Mouse (Mus musculus) small intestine, adult 2 months (tissue): ENCODE measurements around the gene Cnnm2. TPM values are rescaled to one million over a fixed set of nuclear protein-coding genes. Genes with fewer than 3 reads are reported as not detected.

Experiments
- H3K27ac ChIP-seq: fragments of 200-500 bp; 2 replicates; pipeline ENCODE4 v1.5.1; 2012; ENCODE audit warnings: low read depth, low read length, control low read depth, inconsistent platforms; ENCODE audit not compliant: insufficient read depth
- H3K27me3 ChIP-seq: fragments of 200-500 bp; 2 replicates; pipeline ENCODE4 v1.6.1; 2012; ENCODE audit warnings: mild to moderate bottlenecking, moderate library complexity, low read length, inconsistent platforms; ENCODE audit not compliant: control insufficient read depth, insufficient read depth
- H3K36me3 ChIP-seq: fragments of 200-500 bp; 2 replicates; pipeline ENCODE4 v1.6.1; 2012; ENCODE audit warnings: mild to moderate bottlenecking, low read length, control low read depth, inconsistent platforms; ENCODE audit not compliant: control insufficient read depth, insufficient read depth
- H3K4me1 ChIP-seq: fragments of 200-500 bp; 2 replicates; pipeline ENCODE4 v1.6.1; 2012; ENCODE audit warnings: low read length, inconsistent platforms, mixed read lengths; ENCODE audit not compliant: control insufficient read depth, insufficient read depth, insufficient read length
- H3K4me3 ChIP-seq: fragments of 200-500 bp; 2 replicates; pipeline ENCODE4 v1.5.1; 2012; ENCODE audit warnings: low read depth, mild to moderate bottlenecking, control low read depth, inconsistent platforms, low read length, moderate library complexity
- CTCF ChIP-seq: fragments of 200-500 bp; IDR thresholded peaks from 2 replicates; pipeline ENCODE4 v1.5.1; 2012; ENCODE audit warnings: low read depth, mild to moderate bottlenecking, control low read depth, inconsistent platforms, low read length, moderate library complexity, mixed read lengths; ENCODE audit not compliant: insufficient replicate concordance, insufficient read length; ENCODE audit errors: extremely low read depth
- POLR2A ChIP-seq: fragments of 200-500 bp; IDR thresholded peaks from 2 replicates; pipeline ENCODE4 v1.6.1; 2012; ENCODE audit warnings: low read depth, mild to moderate bottlenecking, control low read depth, inconsistent platforms, low read length, moderate library complexity
- WGBS: fragments of 180-500 bp; shearing (Covaris S2); methylation state at CpG from one replicate; pipeline ENCODE4 v1.1.7; 2018; 5-methylcytosine and 5-hydroxymethylcytosine counted together
- polyA plus RNA-seq: library from polyadenylated mRNA; depleted of rRNA; stranded (reverse); fragments of >200 nt; gene quantifications from 2 replicates; pipeline ENCODE4 v1.2.3, GENCODE M21; 2012

Gene Cnnm2
- polyA plus RNA-seq, 1 experiment: 16.9 TPM

DNA sequence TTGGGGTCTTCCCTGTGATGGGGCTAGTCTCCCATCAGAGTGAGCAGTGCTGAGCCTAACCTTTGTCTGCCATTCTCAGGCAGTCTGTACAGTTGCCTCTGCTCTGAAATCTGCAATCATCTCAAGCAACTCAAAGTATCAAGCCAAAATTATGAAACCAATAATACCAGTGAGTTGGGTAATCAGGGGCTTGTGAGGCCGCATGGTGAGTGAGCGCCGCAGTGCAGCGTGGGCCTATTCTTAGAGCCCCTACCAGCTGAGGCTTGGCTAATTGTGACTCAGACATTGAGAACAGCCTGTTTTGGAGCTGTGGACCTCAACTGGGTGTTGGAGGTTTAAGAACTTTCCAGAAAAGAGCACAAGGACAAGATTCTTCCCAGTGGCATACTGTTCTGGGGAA is 109.7 kb downstream of the Cnnm2 start:
- no peak for TF ChIP-seq CTCF
- TF ChIP-seq POLR2A: no peak
- H3K4me3 ChIP-seq: no peak overlapping the region
- H3K4me1 ChIP-seq: no peaks in the 10 kb centered on the region; the same call in 1 of the 2 replicates
- H3K36me3 ChIP-seq: no peaks in the 10 kb centered on the region
- H3K27me3 ChIP-seq: no peaks in the 10 kb centered on the region
- no peak overlapping the region for H3K27ac ChIP-seq
- 96% methylated on average over 4 of the region's 4 CpGs for WGBS

DNA sequence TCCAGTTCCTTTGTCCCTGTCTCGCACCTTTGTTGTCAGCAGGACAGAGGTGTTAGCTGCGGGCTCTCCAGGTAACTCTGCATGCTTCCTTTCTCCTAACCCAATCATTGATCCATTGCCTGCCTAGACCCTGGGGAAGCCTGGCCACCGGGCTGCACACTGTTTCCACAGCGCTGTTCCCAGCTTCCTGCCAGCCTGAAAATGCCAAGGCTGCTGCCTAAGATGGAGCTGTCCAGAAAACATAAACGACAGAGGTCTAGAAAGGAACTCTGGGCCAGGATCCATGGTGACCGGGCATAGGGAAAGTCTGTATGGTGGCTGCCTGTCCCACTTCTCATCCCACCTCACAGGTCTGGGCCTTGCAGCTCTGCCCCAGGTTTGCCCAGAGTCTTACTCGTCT is 110.3 kb downstream of the Cnnm2 start:
- Histone ChIP-seq H3K27me3 (no peaks in the 10 kb centered on the region), H3K4me1 (no peaks in the 10 kb centered on the region; the same call in 1 of the 2 replicates), H3K36me3 (no peaks in the 10 kb centered on the region), H3K4me3 (no peak overlapping the region), H3K27ac (no peak overlapping the region)
- 67% methylated on average over 7 of the region's 7 CpGs for WGBS
- TF ChIP-seq CTCF: no peak
- no peak for TF ChIP-seq POLR2A

DNA sequence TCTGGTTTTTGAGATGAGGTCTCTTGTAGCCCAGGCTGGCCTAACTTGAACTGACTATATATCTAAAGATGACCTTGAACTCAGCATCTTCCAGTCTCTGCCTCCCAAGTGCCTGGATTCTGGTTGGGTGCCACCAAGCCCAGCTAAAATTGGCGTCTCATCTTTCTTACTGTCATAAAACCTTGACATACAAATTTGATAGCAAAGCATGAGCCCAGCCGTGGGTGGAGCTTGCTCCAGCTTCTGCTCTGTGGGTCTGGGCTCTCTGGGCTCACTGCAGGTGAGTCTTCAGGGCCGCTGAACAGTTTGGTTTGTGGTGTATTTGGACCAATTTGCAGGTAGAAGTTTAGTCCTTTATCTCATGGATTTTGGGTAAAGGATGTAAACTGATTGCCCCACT is 112.5 kb downstream of the Cnnm2 start:
- no peaks in the 10 kb centered on the region for H3K27me3 ChIP-seq
- H3K27ac ChIP-seq: no peak overlapping the region
- no peaks in the 10 kb centered on the region for H3K36me3 ChIP-seq
- no peak for TF ChIP-seq POLR2A
- no peak for TF ChIP-seq CTCF
- no peaks in the 10 kb centered on the region; the same call in 1 of the 2 replicates for H3K4me1 ChIP-seq
- H3K4me3 ChIP-seq: no peak overlapping the region
- WGBS: 65% methylated on average over 3 of the region's 3 CpGs

DNA sequence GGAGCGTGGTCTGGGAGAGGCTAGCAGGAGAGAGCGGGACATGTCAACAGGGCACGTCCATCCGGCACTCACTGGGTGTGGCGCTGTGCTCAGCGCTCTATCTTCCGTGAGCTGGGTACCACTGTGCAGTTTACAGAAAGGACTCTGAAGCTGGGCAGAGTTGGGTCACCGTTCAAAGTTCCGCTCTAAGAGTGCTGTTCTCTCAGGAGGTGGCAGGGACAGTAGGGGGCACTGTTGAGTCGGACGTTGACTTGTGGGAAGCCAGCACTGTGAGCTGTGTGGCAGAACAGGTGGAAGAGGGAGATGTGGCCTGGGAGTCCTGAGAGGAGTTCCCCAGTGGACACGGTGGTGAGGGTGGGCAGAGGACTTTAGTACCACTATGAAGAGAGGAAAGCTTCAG is 114.4 kb downstream of the Cnnm2 start:
- Histone ChIP-seq H3K36me3 (no peaks in the 10 kb centered on the region), H3K27me3 (no peaks in the 10 kb centered on the region), H3K27ac (no peak overlapping the region), H3K4me1 (no peaks in the 10 kb centered on the region; the same call in 1 of the 2 replicates), H3K4me3 (no peak overlapping the region)
- WGBS: 24% methylated on average over 12 of the region's 12 CpGs
- TF ChIP-seq POLR2A (no peak), CTCF (peak; percentile 84; the same call in 1 of the 2 replicates)

DNA sequence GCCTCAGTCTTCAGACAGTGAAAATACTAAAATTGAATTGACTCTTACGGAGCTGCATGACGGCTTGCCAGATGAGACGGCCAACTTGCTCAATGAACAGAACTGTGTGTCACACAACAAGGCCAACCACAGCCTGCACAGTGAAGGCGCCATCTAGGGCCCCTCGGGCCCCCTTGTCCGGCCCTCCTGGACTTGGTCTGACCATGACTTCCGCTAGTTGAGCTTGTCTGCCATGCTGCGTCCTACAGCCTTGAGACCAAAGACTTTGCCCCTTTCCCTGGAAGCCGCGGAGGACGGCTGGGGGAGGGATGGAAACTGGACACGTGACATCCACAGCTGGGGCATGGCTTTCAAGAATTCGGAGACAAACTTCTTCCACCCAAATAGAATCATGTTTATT is 116.5 kb downstream of the Cnnm2 start:
- H3K4me3 ChIP-seq: no peak overlapping the region
- H3K4me1 ChIP-seq: no peaks in the 10 kb centered on the region; the same call in 1 of the 2 replicates
- H3K27me3 ChIP-seq: no peaks in the 10 kb centered on the region
- TF ChIP-seq POLR2A (no peak), CTCF (no peak)
- no peaks in the 10 kb centered on the region for H3K36me3 ChIP-seq
- H3K27ac ChIP-seq: no peak overlapping the region
- WGBS: 80% methylated on average over 13 of the region's 13 CpGs

DNA sequence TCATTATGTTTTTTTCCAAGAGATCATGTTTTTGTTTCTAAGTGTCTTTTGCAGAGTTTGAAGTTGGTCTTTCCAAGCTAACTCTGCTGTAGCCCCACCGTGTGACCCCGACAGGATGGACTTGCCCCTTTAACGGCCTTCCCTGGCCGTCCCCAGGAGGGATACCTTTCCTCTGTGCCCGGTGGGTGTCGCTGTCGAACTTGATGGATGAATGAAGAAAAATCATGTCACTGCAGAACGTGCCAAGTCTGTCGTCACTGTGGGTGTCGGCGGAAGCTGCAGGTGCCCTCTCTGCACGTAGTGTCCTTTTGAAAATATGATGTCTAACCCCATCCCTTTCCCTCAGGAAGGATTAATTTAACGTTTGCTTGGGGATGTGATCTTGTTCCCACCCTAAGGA is 117.0 kb downstream of the Cnnm2 start:
- Histone ChIP-seq H3K27me3 (no peaks in the 10 kb centered on the region), H3K4me1 (no peaks in the 10 kb centered on the region; the same call in 1 of the 2 replicates), H3K4me3 (no peak overlapping the region), H3K36me3 (no peaks in the 10 kb centered on the region), H3K27ac (no peak overlapping the region)
- 30% methylated on average over 13 of the region's 13 CpGs for whole genome bisulfite sequencing
- TF ChIP-seq POLR2A: no peak
- peak; percentile 47; the same call in 1 of the 2 replicates for TF ChIP-seq CTCF

DNA sequence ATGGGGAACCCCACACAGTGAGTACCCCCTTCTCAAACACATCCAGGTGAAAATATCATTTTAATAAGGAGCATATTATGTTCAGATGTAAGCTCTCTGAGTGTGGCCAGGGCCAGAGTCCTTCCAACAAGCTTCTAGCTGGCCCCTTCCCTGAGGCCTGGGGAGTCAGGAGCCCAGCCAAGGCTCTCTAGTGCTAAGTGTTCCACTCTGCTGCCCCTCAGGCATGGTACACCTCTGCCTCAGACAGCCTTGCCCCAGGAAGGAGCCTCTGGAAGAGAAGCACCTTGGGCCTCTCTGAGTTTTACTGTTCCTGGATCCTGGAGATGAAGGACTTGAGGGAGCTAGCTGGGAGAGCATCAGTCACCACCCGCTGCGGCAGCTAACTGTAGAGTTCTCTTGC is 118.5 kb downstream of the Cnnm2 start:
- no peaks in the 10 kb centered on the region; the same call in 1 of the 2 replicates for H3K4me1 ChIP-seq

More for the DNA sequence above, 118.5 kb downstream of the Cnnm2 start:
- H3K27me3 ChIP-seq: no peaks in the 10 kb centered on the region
- no peaks in the 10 kb centered on the region for H3K36me3 ChIP-seq
- no peak overlapping the region for H3K27ac ChIP-seq
- TF ChIP-seq POLR2A (no peak), CTCF (no peak)
- 96% methylated on average over 2 of the region's 2 CpGs for WGBS
- no peak overlapping the region for H3K4me3 ChIP-seq
